In genomic region chr9:66725591-66725990, GRCm38 (mm10) we compare ENCODE assay signal across 14 mouse cellular contexts.
"Had no signal": no experiment of that assay in that cellular context is flagged by ENCODE, and none has a peak within 500 bp of the region (broad histone marks: within the 10 kb centered on the region; RNA-seq: fewer than 3 reads in every experiment).

No protein-coding gene starts in this region.

- H3K9ac ChIP-seq: liver, embryonic 15.5 days; lung, embryonic 15.5 days; midbrain, embryonic 13.5 days; neural tube, embryonic 15.5 days had no signal

- H3K4me3 ChIP-seq: liver, embryonic 15.5 days; lung, embryonic 15.5 days; midbrain, embryonic 13.5 days; myocyte; neural tube, embryonic 15.5 days had no signal

- DNase-seq: kidney, adult 9 months; kidney, postnatal 4 days; layer of hippocampus, adult 9-11 months; right cerebral cortex, adult 18-20 months; spleen, adult 18-20 months; thymus, postnatal 36 days had no signal

- H3K27me3 ChIP-seq: liver, embryonic 15.5 days; lung, embryonic 15.5 days; midbrain, embryonic 13.5 days; neural tube, embryonic 15.5 days had no signal

- H3K9me3 ChIP-seq: liver, embryonic 15.5 days; lung, embryonic 15.5 days; midbrain, embryonic 13.5 days; neural tube, embryonic 15.5 days had no signal

- ATAC-seq: intestine, postnatal 0 days; midbrain, embryonic 13.5 days had no signal

- H3K27ac ChIP-seq: kidney, postnatal 0 days; liver, embryonic 15.5 days; lung, embryonic 15.5 days; midbrain, embryonic 13.5 days; neural tube, embryonic 15.5 days had no signal

- H3K4me2 ChIP-seq: liver, embryonic 11.5 days; liver, embryonic 15.5 days; lung, embryonic 15.5 days; midbrain, embryonic 13.5 days; neural tube, embryonic 15.5 days had no signal

- H3K4me1 ChIP-seq: liver, embryonic 15.5 days; lung, embryonic 15.5 days had no signal

- H3K36me3 ChIP-seq: liver, embryonic 15.5 days; lung, embryonic 15.5 days; midbrain, embryonic 13.5 days; neural tube, embryonic 15.5 days had no signal
